Mouse (Mus musculus) R1 (cell line): ENCODE data around the gene Obox6.

Experiments
- DNase-seq: peaks from one replicate; pipeline ENCODE4 v3.0.0-alpha.2; 2018; ENCODE audit warnings: low read depth, low spot score

Gene Obox6

DNA sequence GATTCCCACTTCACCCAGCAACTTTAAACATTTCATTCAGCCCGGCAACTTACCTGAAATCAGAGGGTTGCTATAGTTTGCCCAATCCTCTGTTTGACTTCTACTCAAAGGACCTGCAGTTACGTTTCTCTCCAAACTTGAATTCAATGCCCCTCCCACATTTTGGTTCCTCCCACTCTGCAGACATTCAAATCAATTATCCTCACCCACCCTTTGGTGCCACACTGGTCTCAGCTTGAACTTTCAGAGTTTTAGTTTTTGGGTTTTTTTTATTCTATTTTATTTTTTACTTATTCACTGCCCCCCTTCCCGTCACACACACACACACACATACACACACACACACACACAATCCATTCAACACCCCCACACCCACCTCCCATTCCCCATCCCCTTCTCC, at the start of gene Obox6:
Gene Obox6, minus strand, starts transcription at position 101 of the 400 bp plus-strand sequence.
- DNase-seq = peak; percentile 7

DNA sequence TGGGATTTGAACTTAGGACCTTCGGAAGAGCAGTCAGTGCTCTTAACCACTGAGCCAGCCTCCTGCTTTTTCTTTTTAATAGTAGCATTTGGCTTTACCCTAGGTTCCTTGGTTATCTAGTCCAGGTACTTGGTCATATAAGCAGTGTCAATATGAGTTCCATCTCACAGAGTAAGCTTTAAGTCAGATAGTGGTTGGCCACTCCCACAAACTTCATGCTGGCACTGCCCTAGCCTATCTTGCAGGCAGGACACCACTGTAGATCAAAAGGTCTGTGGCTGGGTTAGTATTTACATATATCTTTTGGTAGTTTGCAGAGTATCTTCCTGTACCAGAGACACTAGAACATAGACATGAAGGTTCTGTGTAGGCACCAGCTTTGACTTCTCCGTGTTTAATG, 44.6 kb upstream of the Obox6 start:
- DNase-seq = no peak

DNA sequence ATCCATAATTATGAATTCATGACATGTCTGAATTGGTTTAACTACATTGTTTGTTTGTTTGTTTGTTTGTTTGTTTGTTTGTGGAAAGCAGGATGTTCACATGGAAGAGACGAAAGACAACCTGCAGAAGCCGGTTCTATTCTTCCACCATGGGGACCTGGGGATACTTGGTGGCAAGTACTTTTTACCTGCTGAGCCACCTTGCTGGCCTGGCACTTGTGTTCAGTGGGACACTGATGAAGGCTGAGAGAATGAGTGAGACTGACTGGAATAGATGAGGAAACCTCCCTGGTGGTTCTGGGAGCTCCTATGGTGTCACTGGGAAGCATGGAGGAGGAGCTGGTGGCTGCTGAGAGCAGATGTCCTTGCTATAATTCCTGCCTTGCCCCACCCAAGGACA, 42.8 kb upstream of the Obox6 start, which contains the start of gene Crxos:
Gene Crxos, plus strand, starts transcription at position 301 of the 400 bp plus-strand sequence.
- no peak for DNase-seq

DNA sequence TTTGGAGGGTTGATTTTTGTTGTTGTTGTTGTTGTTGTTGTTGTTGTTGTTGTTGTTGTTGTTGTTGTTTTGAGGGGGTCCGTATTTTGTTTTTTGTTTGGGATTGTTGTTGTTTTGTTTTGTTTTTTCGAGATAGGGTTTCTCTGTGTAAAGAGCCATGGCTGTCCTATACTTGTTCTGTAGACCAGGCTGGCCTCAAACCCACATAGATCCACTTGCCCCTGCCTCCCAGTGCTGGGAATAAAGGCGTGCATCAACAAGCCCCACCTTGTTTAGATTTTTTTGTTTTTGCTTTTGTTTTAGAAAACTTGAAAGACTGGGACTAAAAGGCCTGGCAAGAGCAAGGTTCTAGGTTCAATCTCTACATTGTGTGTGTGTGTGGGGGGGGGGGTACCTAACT, 42.4 kb upstream of the Obox6 start:
- no peak for DNase-seq

DNA sequence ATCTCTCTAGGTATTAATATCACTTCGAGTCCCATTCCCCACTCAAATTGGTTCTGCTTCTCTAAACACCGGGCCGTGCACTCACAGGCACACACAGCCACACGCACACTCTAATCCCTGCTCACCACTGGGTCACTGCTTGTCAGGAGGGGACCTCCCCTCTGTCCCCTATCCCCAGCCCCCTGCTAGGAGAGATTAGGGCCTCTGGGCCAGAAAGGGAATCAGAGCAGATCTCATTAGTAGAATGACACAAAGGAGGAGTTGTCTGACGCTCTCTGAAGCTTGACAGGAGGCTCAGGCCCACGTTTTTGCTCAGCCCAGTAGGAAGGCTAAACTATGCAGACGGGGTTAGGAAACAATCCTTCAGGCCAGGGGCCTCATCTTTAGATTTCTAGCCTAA, 41.9 kb upstream of the Obox6 start:
- no peak for DNase-seq

DNA sequence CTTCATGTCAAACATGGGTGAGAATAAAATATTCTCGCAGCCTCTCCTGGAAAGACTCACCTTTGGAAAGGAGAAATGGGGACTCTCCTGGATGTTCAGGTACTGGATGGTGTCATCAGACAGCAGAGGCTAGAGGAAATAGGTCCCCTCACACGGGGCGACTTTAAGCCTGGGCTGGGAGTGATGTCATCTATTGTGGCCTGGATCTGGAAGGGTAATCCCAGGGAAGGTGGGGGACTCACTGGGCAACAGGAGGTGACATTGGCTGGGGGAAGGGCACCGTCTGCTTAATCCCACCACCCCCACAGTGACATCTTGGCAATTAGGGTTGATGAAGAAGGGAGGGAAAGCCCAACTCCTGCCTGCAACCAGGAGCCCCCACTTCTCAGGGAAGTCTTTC, 40.3 kb upstream of the Obox6 start, which contains the start of gene Crx:
Gene Crx, minus strand, starts transcription at position 213 of the 400 bp plus-strand sequence.
- DNase-seq = no peak

DNA sequence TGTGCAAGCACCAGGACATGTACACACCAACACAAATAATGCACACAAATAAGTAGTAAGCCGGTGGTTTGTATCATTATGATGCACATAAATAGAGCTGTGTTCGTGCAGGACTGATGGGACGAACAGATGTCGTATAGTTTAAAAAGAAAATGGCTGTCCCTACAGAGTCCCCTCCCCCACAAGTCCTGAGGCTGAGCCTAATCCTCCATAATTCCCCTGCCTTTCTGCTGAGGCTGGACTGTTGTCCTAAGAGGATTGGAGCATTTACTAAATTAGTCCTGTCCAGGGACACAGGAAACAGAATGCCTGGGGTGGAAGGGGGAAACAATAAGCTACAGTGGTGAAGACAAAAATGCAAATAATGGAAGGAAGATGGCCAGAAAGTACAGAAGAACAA, 24.6 kb upstream of the Obox6 start:
- no peak for DNase-seq

DNA sequence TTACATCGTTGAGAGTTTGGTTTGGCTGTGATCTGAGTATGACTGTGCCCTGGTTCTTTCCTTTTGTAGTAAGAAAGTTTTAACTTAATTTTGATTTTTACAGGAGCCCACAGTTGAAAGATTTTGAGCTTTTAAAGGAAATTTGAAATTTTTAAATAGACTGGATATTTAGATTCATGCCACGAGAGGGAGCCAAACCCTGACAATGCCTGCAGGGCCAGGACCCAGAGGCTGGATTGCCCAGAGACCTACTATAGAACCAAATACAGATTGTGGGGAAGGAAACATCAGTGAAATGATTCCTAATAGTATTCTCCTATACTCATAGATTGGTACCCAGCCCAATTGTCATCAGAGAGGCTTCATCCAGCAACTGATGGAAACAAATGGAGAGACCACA, 20.2 kb upstream of the Obox6 start:
- DNase-seq = no peak
